Mouse (Mus musculus) R1 (cell line): ENCODE results near the gene Srsf3.
"Not testable (repeated sequence)": the region's sequence is repeated elsewhere in the genome, so short reads cannot be mapped to it uniquely, and the experiment has no call there.

Source experiments
- DNase-seq: peaks from one replicate; pipeline ENCODE4 v3.0.0-alpha.2; 2018; ENCODE audit warnings: low read depth, low spot score

Srsf3 gene

DNA sequence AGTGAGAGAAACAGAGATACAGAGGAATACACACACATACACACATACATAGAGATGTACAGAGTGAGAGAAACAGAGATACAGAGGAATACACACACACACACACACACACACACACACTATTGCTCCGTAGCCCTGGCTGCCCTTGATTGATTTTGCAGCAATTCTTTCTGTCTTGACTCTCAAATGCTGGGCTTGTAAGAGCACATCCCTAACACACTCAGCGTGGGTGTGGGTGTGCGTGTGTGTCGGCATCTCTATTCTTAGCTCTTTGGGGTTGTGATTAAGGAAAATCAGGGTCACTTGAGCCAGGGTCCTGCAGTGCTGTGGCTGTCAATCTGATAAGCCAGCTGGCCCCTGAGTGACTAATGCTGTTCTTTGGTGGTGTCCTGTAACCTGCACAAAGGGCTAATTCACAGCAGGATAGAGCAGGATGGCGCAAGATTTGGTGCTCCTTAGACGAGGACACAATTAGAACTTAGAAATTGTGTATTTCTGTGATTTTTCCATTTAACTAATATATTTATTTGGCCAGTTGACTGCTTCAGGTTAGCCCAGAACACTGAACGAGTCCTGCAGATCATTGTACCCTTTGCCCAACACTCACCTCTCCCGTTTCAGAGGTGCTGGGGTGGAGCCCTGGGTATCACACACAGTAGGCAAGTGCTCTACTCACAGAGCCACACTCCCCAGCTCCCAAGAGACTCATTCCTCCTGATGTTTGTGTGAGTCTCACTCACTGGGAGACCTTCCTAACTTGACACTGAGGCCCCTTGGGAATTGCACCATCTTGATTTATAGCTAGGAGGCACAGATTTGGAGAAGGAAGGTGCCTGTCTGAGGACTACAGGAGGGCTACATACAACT is 30.9 kb downstream of the Srsf3 start:
- no peak for DNase-seq

DNA sequence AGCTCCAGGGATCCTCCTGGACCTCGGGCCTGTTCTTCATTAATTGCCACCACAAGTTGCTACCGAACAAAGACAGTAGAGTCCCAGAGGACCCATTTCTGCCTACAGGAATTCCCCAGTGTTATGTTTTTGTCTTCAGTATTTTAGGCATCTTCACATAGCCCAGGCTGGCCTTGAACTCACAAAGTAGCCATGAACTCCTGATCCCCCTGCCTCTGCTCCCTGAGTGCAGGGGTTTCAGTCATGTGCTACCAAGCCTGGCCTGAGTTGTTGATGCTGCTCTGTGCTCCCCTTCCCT is 31.5 kb downstream of the Srsf3 start:
- DNase-seq, result no peak

DNA sequence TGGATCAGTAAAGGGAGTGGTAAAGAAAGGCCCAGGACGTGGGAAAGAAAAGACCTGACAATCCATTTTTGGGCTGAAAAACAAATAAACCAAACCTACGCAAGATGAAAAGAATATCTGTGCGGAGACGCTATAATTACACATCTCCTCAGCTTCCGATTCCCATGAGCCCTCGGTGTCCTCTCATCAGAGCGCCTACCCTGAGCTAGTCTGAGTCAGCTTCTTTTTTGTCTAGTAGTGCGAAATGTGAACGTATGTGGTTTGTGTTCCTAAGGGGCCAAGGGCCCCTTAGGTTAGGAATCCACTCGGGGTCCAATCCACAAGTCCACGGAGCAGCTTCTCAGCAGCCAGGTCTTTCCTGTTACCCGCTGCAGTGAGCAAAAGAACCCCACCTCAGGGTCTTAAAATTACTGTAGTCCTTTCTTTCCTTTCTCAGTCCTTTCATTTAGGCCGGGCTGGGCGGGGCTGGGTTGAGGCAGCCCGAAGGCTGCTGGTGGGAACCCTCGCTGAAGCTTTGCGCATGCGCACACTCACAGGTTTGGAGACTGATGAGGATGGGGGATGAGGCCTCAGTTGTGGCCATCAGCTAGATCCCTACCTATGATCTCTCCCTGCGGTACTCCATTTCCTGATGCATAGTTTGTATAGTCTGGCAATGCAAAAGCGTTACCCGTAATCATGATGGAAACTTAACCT is 33.0 kb downstream of the Srsf3 start:
- DNase-seq, result peak; percentile 90

DNA sequence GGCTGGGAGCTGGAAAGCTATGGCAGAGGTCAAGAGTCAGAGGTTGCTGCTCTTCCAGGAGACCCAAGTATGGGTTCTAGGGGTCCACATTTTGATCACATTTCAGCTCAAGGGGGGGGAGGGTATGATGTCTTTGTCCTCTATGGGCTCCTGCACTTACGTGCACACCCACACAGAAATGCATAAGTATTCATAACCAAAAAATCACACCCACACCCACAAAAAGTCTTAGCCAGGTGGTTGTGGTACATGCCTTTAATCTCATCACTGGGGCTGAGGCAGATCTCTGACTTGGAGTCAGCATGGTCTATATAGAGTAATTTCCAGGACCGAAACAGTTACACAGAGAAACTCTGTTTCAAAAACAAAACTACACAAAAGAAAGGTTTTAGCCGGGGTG is 33.5 kb downstream of the Srsf3 start:
- DNase-seq, result no peak

DNA sequence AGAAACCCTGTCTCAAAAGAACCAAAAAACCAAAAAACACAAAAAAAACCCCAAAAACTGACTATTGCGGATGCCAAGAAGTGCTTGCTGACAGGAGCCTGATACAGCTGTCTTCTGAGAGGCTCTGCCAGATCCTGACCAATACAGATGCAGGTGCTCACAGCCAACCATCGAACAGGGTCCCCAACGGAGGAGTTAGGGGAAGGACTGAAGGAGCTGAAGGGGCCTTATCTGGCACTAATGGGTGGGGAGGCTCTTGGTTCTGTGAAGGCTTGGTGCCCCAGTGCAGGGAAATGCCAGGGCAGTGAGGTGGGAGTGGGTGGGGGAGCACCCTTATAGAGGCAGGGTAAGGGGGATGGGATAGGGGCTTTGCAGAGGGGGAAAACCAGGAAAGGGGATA is 35.0 kb downstream of the Srsf3 start:
- not testable (repeated sequence) for DNase-seq

DNA sequence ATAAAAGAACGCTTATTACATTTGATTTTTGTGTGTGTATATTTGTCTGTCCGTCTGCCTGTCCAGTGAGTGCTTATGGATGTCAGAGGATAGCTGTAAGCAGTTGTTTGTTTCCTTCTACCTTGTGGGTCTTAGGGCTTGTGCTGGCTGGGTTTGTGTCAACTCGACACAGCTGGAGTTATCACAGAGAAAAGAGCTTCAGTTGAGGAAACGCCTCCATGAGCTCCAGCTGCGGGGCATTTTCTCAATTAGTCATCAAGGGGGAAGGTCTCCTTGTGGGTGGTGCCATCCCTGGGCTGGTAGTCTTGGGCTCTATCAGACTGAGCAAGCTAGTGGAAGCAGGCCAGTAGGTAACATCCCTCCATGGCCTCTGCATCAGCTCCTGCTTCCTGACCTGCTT is 35.4 kb downstream of the Srsf3 start:
- no peak for DNase-seq

DNA sequence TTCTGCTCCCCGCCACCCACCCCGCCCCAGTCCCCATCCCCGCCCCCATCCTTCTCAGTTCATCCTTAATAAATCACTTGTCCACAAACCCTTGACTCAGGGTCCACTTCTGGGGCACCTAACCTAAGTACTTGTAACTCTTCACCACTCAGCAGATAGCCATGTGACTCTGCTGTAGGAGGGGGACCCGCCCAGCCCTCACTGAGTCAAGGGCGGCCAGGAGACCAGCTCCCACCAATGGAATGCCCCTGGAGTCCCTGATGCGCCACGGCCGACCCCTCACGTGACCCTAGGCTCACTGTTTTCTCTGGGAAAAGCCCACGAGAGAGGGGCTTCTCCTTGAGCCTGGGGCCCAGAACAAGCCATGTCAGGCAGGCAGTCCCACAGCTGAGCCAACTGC is 36.6 kb downstream of the Srsf3 start:
- peak; percentile 68 for DNase-seq

DNA sequence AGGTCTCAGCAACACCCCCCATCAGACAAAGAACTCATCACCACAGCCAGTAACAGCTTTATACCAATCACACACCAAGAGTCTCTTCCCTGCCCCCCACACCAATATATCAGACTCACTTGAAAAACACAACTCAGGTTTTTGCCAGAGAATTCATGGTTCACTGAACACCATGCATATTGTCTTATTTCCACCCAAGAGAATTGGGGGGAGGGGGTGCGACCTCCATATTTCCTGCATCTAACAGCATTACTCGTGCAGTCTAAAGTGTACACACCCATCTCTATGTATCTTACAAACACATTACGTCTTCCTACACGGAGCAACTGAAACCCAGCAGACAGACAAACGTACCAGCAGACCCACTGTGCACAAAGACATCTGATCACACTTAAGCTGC is 39.4 kb downstream of the Srsf3 start:
- no peak for DNase-seq

DNA sequence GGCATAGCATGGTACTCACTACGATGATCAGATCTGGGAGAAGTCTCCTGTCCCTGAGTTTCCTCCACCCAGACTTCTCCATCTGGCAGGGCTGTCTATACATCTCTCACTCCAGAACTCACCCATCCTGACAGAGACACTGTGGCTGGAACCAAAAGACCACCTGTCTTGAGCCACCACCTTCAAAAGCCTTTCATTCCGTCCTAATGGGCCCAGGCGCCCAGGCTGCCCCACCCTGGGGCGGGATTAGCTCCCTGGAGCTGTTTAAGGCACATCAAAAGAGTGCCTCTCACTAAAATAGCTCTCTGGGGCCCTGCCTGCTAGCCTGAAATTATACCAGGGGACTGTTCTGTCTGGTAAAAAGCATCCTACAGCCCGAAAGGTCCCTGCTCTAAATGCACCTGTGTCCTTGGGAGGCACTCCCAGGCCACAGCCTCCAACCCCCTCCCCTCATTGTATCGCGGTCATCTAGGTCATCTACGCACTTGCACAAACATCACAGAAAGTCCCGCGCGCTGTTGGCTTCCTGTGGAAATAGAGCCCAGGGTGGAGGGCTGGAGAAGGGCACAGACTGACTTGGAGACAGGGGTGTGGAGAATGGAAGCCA is 40.4 kb downstream of the Srsf3 start:
- no peak for DNase-seq

DNA sequence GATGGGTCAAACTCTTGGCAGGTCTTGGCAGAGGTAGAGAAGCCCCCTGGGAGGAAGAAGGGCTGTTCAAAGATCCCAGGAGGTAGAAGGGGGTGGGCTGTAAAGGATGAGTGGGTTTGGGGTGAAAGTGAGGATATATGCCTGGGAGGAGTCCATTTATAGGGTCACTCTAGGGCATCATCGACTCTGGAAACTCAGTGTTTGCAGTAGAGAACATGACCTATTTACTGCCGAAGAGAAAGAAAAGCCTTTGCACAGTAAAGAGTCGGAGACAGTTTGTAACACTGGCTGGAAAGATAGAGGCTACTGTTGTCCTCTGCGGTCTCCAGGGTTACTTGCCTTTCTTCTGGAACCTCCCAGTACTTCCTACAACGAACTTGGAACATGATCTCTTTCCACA is 40.9 kb downstream of the Srsf3 start:
- DNase-seq, result no peak

DNA sequence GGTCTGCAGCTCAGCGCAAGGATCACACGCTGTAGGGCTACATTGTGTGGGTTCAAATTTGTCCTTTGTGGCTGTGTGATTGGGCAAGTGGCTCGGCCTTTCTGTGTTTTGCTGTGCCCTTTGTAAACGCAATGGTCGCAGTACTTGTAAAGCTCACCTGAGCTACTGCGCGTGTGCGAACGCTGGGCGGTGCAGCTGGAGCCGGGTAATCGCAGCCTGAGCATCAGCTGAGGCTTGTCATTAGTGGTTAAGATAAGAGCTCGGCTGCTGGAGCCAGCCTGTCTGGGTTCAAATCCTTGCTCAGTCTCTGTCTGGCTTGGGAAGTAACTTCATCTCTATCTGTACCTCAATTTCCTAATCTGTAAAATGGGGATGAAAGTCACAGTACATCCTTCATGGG is 41.7 kb downstream of the Srsf3 start:
- peak; percentile 67 for DNase-seq

DNA sequence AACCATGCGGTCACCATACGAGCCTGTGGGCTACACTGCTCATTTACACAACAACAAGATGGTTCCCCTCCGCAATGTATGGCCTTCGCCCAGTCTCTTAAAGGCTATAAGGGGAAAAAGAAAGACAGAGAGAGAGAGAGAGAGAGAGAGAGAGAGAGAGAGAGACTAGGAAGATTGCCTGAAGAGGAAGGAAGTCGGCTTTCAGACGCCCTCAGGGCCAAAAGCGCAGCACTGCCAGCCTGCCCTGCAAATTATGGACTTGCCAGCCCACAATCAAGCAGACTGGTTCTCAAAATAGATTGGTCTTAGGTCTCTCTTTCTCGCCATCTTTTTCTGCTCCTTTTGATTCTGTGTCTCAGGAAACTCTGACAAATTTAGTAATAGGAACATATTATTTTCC is 43.8 kb downstream of the Srsf3 start:
- no peak for DNase-seq

DNA sequence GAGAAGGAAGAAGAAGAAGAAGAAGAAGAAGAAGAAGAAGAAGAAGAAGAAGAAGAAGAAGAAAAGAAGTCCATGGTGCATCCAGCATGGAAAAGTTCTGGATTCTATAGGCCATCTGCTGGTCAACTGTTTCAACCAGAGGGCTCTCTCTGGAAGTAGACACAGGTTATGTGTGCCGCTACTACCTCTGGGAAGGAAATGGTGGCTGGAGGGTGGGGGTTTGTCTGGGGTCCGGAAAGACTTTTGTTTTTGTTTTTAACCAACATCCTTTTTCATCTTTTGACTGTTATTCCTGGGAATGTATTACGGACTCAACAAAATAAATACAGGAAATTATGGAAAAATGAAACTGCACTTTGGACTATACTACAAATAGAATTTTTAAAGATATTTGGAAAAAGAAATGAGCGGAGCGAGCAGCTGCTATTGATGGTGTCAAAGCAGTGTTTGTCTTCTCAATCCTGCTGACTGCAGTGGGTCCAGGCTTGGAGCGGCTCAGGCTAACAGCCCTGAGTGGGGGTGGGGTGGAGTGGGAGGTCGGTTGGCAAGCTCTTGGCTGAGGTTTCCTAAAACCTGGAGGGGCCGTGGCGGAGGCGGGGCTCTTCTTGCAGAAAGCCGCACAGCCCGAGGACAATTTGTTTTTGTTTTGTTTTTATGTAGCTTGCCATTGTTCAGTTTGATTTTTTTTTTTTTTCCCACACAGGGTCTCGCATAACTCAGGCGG is 45.5 kb downstream of the Srsf3 start:
- DNase-seq, result peak; percentile 70

DNA sequence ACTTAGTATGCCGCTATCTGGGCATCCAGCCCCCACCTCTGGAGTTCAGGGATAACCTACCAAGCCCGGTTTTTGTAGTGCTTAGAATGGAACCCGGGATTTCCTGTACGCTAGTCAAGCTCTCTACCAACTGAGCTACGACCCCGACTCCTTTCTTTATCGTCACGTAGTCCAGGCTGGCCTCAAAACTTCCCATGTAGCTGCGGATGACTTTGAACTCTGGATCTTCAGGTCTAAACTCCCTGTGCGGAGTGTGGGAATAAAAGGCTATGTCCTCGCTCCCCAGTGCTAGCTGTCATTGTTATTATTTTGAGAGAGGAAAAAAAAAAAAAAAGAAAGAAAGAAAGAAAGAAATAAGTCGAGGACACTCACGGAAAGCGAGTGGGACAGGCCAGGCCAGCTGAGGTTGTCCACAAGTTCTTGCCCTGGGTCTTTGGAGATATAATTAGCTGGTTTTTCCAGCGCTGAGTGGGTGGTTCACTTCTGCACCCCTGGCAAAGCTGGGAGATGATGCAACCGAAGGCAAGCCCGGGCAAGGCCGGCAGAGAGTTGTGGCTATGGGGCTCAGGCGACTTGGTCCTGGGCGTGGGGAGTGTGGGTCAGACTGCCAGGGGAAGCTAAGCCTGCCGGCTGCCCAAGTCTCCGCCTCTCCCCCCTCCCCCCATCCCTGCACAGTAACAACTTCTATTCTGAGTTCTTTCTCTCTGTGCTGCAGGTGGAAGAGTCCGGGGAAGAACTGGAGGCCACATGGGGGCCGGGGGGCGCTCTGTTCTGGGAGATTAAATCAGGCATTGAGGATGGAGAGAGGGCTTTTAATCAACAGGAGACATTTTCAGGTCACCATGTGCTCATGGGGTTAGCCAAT is 46.3 kb downstream of the Srsf3 start:
- DNase-seq, result peak; percentile 81

DNA sequence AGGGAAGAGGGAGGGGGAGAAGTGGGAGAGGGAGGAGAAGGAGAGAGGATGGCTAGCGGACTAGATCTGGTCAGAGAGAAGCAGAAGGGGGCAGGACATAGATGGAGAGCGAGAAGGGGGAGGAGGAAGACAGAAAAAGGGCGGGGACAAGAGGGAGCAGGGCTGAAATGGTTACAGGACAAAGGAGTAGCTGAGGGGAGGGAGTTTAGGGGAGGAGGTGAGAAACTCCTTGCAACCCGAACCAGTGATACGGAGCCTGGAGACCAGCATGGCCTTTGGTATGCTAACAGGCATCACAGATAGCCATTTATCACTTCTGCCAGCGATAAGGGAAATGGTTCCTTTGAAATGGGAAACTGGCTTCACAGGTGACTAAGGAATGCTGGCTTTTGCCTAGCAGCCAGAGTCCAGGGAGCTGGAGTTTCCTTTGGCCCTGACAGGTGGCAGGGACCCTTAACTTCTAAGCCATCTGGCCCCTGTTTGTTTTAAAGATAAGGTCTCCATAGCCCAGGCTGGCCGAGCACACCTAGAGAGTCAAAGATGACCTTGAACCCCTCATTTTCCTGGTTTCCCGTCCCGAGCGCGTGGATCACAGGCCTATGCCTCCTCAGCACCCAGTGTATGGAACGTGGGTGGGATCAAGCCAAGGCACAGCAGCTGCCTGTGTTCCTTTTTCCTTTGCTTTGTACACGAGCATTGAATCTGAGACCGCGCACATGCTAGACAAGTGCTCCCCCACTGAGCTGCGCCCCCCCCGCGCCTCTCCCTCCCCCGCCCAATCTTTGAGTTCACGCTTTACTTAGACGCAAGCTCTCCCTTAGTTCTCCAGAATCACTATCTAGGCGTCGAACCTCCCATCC is 48.6 kb downstream of the Srsf3 start:
- peak; percentile 98 for DNase-seq

DNA sequence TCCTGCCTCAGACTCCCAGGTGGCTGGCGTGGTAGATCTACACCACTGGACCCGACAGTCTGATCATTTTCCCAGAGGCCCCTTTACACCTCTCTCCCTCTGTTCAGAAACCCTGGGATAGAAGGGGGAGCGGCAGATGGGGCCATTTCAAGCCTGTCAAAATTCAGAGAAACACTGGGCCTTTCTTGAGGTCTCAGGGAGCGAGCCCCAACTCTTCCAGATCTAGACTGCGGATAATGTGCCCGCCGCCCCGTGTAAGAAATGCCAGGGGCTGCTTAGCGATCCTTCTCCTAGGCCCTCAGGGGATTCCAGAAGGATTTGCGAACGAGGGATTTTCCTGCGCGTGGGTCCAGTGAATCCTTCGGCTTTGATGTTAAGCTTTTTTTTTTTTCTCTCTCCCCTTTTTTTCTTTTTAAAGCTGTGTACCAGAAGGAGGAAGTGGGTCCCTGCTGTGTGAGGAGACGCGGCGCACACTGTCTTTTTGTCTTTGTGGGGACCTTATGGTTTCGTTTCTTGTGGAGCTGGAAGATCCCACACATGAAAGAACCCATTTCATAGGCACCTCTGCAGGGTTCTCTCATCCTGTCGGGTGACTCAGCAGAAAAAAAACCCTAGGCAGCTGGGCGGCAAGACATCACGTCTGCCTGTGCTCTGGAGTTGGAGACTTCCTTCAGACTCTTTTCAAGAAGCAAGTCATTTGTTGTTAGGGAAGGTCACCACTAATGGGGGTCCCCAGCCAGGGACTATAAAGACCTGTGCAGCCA is 49.4 kb downstream of the Srsf3 start:
- DNase-seq, result peak; percentile 80

DNA sequence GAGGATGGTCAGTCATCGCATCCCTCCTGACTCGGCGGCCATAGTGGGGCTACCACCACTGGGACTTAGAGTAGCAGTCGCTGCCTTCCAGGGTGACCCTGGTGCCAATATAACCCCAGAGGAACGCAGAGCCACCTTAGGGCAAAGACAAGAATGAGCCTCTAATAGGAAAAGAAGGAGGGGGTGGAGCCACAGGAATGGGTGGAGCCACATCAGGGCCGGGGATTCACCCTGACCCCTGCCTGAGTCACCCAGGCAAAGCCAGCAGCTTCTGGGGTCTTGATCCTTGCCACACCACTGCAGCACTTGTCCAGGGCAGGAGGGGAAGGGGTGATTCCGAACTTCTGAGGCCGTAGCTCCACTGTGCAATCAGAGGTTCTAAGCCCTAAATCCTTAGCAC is 51.2 kb downstream of the Srsf3 start:
- peak; percentile 55 for DNase-seq

DNA sequence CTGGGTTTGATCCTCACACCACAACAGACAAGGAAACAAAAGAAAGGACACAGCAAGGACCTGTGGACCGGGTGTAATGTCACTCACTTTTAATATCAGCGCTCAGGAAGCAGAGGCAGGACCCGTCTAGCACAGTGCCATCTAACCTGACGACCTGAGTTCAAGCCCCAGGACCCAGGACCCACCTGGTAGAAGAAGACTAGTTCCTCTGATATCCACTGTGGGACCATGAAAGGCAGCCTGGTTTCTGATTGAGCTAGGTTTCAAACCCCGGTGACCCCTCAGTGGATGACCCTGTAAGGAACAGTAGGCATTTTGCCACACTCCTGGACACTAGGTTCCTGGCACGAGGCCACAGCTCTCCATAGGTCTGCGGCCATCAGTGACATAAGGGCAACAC is 52.2 kb downstream of the Srsf3 start:
- DNase-seq, result no peak

DNA sequence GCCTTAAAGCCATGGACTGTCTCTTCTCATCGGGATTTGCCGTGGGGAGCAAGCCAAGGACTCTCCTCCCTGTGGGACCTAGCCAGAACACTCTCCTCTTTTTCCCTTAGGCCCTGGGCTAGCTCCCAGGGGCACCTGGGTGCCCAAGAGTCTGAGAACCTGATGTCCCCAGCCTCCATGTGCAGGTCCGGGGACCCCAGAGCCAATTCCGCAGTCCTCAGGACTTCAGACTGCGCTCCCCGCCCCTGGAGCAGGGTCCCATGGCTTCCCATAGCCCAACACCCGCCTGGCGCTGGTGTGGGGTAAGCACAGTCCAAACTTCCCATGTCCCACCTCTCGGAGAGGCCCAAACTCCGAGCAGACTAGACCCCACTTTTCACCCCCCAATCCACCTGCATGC is 52.8 kb downstream of the Srsf3 start:
- DNase-seq, result no peak

DNA sequence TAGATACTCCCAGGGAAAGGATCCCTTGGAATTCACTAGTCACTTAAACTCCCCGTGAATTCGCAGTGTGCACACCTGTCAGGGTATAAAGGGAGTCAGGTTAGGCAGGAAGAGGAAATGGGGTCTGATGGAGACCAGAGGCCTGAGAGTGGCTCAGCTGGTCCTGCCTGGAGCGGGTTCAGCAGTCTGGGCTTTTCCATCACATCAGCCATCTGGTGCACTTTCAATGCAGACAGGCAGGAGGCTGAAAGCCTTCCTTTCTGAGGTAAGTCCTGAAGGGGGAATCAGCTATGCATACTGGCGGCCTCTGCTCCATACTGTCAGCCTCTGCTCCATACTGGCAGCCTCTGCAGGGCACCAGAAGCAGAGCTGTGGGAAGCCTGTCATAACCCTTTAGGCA is 54.5 kb downstream of the Srsf3 start:
- DNase-seq, result no peak
